Mouse (Mus musculus) liver, adult (tissue): ENCODE data around the gene Fbxw26.
"Not testable (repeated sequence)": the region's sequence is repeated elsewhere in the genome, so short reads cannot be mapped to it uniquely, and the experiment has no call there.

ENCODE experiments used
- GATA4 ChIP-seq: IDR thresholded peaks from 2 replicates; pipeline ENCODE4 v1.6.1; 2014; ENCODE audit warnings: mild to moderate bottlenecking, low read length; ENCODE audit not compliant: insufficient replicate concordance

Gene Fbxw26

GRCm38 (mm10) chr9:109745989-109746388 lies at the start of gene Fbxw26:
TSS of gene Fbxw26 (minus strand) at chr9:109746089.
- not testable (repeated sequence) for TF ChIP-seq GATA4

DNA sequence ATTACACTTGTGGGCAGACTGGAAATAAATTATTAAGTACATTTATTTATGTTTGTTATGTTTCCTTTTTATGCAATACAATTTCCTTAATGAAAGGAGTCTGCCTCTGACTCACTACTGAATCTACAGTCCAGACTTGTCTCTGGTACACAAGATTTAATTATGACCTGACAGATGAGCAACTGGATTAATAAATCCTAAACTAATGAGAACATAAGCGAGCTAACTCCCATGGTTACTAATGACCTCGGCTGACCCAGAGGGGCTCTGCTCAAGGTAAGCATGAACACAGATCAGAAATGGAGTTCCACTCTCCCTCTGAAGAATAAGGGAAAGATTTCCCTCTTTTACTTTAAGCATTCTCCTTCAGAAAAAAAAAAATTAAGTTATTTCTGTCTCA lies 49.3 kb upstream of the Fbxw26 start:
- no peak for TF ChIP-seq GATA4

DNA sequence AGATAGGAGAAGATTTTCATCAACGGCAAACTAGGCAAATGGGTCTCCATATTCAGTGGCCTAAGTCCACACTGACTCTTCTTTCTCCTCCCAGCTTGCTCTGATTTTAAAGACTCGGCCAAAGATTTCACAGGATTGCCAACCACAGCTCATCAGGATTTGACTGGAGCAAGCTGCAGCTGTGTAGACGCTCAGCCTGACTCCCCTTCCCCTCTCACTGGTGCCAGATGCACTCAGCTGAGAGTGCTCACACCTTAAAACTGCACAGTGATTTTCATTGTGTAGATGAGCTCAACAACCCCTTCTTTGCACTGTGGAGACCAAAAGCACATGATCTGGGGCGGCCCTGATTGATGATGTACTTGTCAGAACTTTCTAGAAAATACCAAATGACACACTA lies 44.7 kb upstream of the Fbxw26 start, which contains the start of gene Fbxw27:
Fbxw27 (minus strand) TSS at position 101 of the 400 bp plus-strand sequence.
- TF ChIP-seq GATA4 = not testable (repeated sequence)

DNA sequence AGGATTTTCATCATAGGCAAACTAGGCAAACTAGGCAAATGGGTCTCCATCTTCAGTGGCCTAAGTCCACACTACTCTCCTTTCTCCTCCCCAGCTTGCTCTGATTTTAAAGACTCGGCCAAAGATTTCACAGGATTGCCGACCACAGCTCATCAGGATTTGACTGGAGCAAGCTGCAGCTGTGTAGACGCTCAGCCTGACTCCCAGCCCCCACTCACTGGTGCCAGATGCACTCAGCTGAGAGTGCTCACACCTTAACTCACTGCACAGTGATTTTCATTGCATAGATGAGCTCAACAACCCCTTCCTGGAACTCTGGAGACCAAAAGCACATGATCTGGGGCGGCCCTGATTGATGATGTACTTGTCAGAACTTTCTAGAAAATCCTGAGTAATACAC lies 43.3 kb downstream of the Fbxw26 start, which contains the start of gene Fbxw18:
Fbxw18 (minus strand) TSS at position 101 of the 400 bp plus-strand sequence.
- not testable (repeated sequence) for TF ChIP-seq GATA4

- no peak for TF ChIP-seq GATA4
Observed at GRCm38 (mm10) chr9:109685299-109685698, 60.6 kb downstream of the Fbxw26 start.
